Mouse (Mus musculus): ENCODE data around the gene Cldn7. TPM values are rescaled to one million over a fixed set of nuclear protein-coding genes. Genes with fewer than 3 reads are reported as not detected.

Cldn7 gene
- polyA plus RNA-seq, 1 experiment from 2014 or later: 3.7 TPM

- no peak for ATAC-seq (ENCODE audit: low FRiP score, low read depth)
- Histone ChIP-seq H3K9me3 (no peaks in the 10 kb centered on the region), H3K4me3 (peak overlapping the region; percentile 100; the same call in 1 of the 2 replicates), H3K36me3 (peaks cover 51% of the 10 kb centered on the region), H3K4me2 (replicated peaks) (peak overlapping the region; percentile 85), H3K9ac (replicated peaks) (peak overlapping the region; percentile 99), H3K27ac (replicated peaks) (no peak overlapping the region), H3K27me3 (no peaks in the 10 kb centered on the region), H3K4me1 (peaks cover 29% of the 10 kb centered on the region)
- WGBS: 30% methylated on average over 5 of the region's 5 CpGs
Measured at GRCm38 (mm10) chr11:69982877-69983276, 18.3 kb downstream of the Cldn7 start.

GRCm38 (mm10) chr11:69983377-69983776 lies 18.8 kb downstream of the Cldn7 start:
- Histone ChIP-seq H3K27me3 (no peaks in the 10 kb centered on the region), H3K9me3 (no peaks in the 10 kb centered on the region), H3K4me1 (peaks cover 29% of the 10 kb centered on the region), H3K4me3 (peak overlapping the region; percentile 100; the same call in 1 of the 2 replicates), H3K27ac (replicated peaks) (no peak overlapping the region), H3K36me3 (peaks cover 51% of the 10 kb centered on the region), H3K4me2 (replicated peaks) (peak overlapping the region; percentile 85; the same call in 1 of the 2 replicates), H3K9ac (replicated peaks) (peak overlapping the region; percentile 99; the same call in 1 of the 2 replicates)
- no peak for ATAC-seq (ENCODE audit: low FRiP score, low read depth)
- 92% methylated on average over 4 of the region's 4 CpGs for WGBS

- WGBS: 93% methylated on average over 8 of the region's 8 CpGs
- H3K4me2 ChIP-seq (replicated peaks): no peak overlapping the region
- no peak for ATAC-seq (ENCODE audit: low FRiP score, low read depth)
- no peak overlapping the region for H3K9ac ChIP-seq (replicated peaks)
- no peak overlapping the region for H3K4me3 ChIP-seq
- peaks cover 24% of the 10 kb centered on the region for H3K4me1 ChIP-seq
- peaks cover 56% of the 10 kb centered on the region for H3K36me3 ChIP-seq
- no peaks in the 10 kb centered on the region for H3K27me3 ChIP-seq
- H3K27ac ChIP-seq (replicated peaks): no peak overlapping the region
- H3K9me3 ChIP-seq: no peaks in the 10 kb centered on the region
Measured at GRCm38 (mm10) chr11:69984431-69984830, 19.9 kb downstream of the Cldn7 start.

DNA sequence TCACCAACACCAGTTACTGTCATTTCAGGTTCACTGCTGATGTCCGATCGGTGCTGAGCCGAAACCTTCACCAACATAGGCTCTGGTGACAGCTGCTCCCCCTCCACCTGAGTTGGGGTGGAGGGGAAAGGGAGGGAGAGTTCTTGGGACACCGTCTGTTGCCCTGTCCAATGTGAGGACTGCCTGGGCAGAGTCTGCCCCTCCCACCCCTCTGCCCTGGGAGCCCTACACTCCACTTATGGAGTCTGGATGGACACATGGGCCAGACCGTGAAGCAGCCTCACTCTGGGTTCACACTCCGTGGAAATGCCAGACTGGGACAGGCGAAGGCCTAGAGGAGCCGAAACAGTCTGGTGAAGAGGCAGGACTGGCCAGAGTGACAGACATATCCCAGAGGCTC lies 25.4 kb downstream of the Cldn7 start:
- no peaks in the 10 kb centered on the region for H3K27me3 ChIP-seq
- WGBS: 91% methylated on average over 8 of the region's 8 CpGs
- no peaks in the 10 kb centered on the region for H3K9me3 ChIP-seq
- no peak overlapping the region; the same call in 1 of the 2 replicates for H3K4me2 ChIP-seq (replicated peaks)
- H3K27ac ChIP-seq (replicated peaks): no peak overlapping the region; the same call in 1 of the 2 replicates
- H3K4me3 ChIP-seq: no peak overlapping the region
- ATAC-seq (ENCODE audit: low FRiP score, low read depth): no peak
- H3K9ac ChIP-seq (replicated peaks): no peak overlapping the region
- H3K4me1 ChIP-seq: peaks cover 19% of the 10 kb centered on the region
- peaks cover 66% of the 10 kb centered on the region for H3K36me3 ChIP-seq

DNA sequence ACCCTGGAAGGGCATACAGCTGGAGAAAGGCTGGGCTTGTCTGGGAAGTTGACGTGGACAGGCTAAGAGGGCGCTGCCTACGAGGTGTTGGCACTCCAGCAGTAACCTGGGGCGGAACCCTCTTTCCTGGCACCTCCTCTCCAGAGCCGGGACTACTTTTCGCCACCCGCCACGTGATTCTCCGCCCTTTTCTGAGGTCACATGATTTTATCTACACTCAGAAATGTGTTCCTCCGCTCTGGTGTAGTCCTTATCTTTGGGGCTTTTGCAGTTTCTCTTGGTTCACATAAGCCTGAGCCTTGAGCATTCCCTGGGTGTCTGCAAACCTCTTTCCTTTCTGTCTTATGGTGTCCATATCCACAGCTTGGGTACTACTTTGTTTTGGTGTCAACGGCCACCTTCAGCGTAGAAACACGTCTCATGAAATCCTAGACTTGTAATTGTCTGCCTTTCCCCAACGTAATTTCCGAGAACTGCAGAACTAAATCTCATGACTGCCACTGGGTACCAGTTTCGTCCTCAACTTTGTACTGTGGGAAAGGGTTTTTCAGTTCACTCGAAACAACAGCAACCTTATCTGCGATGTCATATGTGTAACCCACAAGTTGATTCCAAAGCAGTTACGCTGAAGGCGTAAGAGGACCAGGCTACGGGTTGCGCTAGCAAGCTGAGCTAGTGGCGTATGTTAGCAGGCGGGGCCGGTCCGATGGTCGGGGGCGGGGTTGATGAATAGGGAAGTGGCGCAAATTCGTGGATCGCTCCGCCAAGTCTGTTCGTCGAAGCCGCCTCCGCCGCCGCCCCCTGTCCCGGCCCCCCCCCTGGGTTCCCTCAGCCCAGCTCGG lies 26.5 kb downstream of the Cldn7 start, which contains the start of gene Gabarap:
Gabarap (plus strand) TSS at position 294 of the 842 bp plus-strand sequence.
- Histone ChIP-seq H3K36me3 (peaks cover 57% of the 10 kb centered on the region), H3K4me2 (replicated peaks) (peak within 1 kb of the TSS; percentile 80), H3K4me1 (peaks cover 19% of the 10 kb centered on the region), H3K27ac (replicated peaks) (peak within 1 kb of the TSS; percentile 92), H3K9ac (replicated peaks) (peak within 1 kb of the TSS; percentile 94), H3K27me3 (no peaks in the 10 kb centered on the region), H3K9me3 (no peaks in the 10 kb centered on the region), H3K4me3 (peak within 1 kb of the TSS; percentile 81)
- WGBS: under 1% methylated on average over 40 of the region's 40 CpGs
- peak; percentile 45 for ATAC-seq (ENCODE audit: low FRiP score, low read depth)

DNA sequence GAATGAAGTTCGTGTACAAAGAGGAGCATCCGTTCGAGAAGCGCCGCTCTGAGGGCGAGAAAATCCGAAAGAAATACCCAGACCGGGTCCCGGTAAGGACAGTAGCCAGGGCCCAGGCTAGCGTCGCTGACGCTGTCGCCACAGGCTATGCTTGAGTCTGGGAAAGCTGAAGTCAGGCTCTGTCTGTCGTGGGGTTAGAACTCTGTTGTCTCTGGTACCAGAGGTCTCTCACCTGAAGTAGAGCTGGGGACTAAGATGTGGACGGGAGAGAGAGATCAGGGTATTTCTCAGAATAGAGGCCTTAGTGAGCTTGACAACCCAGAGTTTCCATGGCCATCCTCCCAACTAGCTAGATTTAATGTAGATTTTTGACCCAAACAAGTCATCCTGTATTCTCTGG lies 27.1 kb downstream of the Cldn7 start:
- 0 out of 2 replicates have a peak, but pooled peaks have one; percentile 11 for ATAC-seq (ENCODE audit: low FRiP score, low read depth)
- peak overlapping the region; percentile 92 for H3K27ac ChIP-seq (replicated peaks)
- peak overlapping the region; percentile 81 for H3K4me3 ChIP-seq
- WGBS: 0% methylated on average over 15 of the region's 15 CpGs
- H3K9ac ChIP-seq (replicated peaks): peak overlapping the region; percentile 94
- no peaks in the 10 kb centered on the region for H3K27me3 ChIP-seq
- peaks cover 19% of the 10 kb centered on the region for H3K4me1 ChIP-seq
- H3K4me2 ChIP-seq (replicated peaks): peak overlapping the region; percentile 80
- H3K9me3 ChIP-seq: no peaks in the 10 kb centered on the region
- H3K36me3 ChIP-seq: peaks cover 51% of the 10 kb centered on the region

DNA sequence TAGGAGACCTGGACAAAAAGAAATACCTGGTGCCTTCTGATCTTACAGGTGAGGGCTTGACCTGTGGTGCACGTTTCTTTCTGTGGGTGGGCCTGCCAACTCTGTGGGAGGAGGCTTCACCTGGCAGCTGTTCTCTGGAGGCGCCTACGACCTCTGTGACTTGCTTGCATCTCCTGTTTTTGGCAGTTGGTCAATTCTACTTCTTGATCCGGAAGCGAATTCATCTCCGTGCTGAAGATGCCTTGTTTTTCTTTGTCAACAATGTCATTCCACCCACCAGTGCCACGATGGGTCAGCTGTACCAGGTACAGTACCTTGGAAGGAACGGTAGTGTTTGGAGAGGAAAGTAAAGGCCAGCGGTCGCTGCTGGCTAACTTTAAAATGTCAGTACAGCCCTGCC lies 27.8 kb downstream of the Cldn7 start:
- Histone ChIP-seq H3K9me3 (no peaks in the 10 kb centered on the region), H3K36me3 (peaks cover 44% of the 10 kb centered on the region), H3K4me1 (peaks cover 21% of the 10 kb centered on the region), H3K27ac (replicated peaks) (no peak overlapping the region), H3K4me2 (replicated peaks) (peak overlapping the region; percentile 80), H3K4me3 (peak overlapping the region; percentile 81), H3K27me3 (no peaks in the 10 kb centered on the region), H3K9ac (replicated peaks) (peak overlapping the region; percentile 94)
- WGBS: 92% methylated on average over 10 of the region's 10 CpGs
- no peak for ATAC-seq (ENCODE audit: low FRiP score, low read depth)

DNA sequence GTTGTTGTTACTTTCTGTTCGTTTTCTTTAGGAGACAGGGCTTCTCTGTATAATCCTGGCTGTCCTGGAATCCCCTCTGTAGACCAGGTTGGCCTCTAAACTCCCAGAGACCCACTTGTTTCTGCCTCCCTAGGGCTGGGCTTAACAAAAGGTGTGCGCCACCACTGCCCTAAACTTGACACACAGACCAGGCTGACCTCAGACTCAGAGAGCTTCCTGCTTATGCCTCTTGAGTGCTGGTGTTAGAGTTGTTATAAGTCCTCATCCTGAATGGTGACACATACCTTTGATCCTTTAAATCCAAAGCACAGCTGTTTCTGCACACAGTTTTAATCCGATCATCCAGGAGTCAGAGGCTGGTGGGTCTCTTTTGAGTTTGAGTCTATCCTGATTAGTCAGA lies 28.4 kb downstream of the Cldn7 start:
- Histone ChIP-seq H3K9me3 (no peaks in the 10 kb centered on the region), H3K27ac (replicated peaks) (no peak overlapping the region), H3K36me3 (peaks cover 41% of the 10 kb centered on the region), H3K4me2 (replicated peaks) (peak overlapping the region; percentile 80), H3K9ac (replicated peaks) (0 out of 2 replicates have a peak overlapping the region, but pooled peaks have one; percentile 94), H3K27me3 (no peaks in the 10 kb centered on the region), H3K4me1 (peaks cover 26% of the 10 kb centered on the region), H3K4me3 (peak overlapping the region; percentile 81; the same call in 1 of the 2 replicates)
- WGBS: 86% methylated on average over 3 of the region's 3 CpGs
- no peak for ATAC-seq (ENCODE audit: low FRiP score, low read depth)

DNA sequence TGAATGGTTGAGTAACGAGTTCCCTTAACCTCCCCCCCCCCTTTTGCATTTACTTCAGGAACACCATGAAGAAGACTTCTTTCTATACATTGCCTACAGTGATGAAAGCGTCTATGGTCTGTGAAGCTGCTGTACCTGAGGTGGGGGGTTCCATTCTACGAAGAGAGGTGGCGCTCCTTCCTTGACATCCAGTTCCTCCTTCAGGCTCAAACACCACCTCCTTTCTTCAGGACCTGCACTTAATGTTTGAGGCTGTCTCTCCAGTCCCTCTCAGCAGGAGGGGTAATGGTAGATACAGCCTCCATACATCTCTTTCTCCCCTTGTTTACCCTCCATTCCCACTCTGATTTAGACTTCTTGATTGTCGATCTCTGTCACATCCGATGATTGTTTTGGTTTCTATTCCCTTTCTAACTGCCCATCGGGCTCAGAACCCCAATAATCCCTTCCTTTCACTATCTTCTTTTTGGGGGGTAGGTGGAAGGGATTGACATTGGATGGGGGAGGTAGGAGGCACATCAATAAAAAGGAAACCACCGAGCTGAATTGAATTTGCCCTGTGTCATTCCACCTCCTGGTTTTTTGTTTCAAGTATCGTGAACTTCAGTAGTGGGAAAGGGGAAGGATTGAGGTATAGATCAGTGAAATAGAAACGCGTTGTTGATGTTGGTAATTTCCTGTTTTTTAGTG lies 30.0 kb downstream of the Cldn7 start:
- Histone ChIP-seq H3K9me3 (no peaks in the 10 kb centered on the region), H3K27ac (replicated peaks) (0 out of 2 replicates have a peak overlapping the region, but pooled peaks have one; percentile 10), H3K27me3 (no peaks in the 10 kb centered on the region), H3K4me2 (replicated peaks) (peak overlapping the region; percentile 60), H3K4me1 (peaks cover 33% of the 10 kb centered on the region), H3K9ac (replicated peaks) (no peak overlapping the region), H3K36me3 (peaks cover 41% of the 10 kb centered on the region), H3K4me3 (peak overlapping the region; percentile 95)
- ATAC-seq (ENCODE audit: low FRiP score, low read depth): no peak
- WGBS: 87% methylated on average over 11 of the region's 11 CpGs

DNA sequence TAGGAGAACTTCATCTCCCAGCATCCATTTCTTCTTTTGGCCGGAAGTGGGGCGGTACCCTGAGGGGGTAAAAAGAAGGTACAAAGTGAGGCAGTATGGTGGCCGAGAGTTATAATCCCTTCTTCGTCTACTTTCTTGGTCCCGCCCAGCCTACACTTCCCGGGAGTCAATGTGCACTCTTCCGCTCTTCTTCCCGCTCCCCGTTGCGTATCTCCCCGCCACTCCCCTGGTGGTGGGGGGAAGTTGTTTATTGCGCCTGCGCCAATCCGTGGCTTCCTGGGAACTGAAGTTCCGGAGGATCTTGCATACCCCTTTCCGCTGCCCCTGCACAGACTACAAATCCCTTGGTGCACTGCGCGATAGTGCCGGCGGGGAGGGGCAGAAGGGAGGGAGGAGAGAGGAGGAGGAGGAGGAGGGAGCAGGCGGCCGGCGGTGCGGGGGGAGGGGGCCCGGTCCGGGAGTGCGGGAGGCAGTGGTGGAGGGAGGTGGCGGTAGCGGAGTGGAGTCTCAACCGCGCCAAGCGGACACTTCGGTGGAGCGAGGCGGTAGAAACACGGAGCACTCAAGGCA lies 30.9 kb downstream of the Cldn7 start, which contains the start of gene Phf23:
Phf23 (plus strand) TSS at position 387 of the 570 bp plus-strand sequence.
- peak; percentile 81 for ATAC-seq (ENCODE audit: low FRiP score, low read depth)

DNA sequence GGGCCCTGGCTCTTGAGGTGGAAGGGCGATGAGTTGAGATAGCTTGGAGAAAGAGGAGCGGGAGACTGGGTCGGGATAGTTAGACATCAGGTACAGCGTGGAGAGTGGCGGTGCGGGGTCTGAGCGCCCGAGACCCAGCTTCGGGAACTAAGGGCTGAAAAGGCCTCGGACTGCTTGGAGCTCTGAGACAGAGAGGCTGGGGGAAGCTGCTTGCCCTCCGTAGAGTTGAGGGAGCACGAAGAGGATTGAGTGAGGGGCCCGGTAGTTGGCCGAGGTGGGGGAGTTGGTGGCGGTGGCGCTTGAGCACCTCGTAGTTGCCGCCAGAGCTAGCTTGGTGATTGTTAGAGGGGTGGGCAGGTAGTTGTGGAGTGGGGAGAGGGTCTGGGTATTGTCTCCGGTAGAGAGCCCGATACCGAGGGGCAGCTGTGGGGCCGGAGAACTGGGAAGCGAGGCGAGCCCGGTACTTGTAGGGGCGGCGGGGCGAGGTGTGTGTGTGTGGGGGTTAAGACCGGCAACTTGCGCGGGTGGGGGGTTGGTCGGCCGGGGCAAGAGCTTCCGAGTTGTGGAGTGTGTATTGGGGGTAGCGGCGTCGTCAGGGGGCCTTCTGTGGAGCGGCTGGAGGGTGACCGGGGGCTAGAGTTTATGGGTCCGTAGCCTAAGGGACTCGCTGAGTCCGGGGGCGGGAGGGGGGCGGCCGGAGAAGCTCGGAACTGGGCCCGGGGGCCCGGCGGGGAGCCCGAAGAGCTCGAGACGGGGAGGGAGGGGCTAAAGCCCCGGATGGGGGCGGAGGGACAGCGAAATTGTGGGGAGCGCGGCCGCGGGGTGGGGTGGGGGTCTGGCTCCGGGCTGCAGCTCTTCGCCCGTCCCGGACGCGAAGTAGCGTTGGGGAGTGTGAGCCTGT lies 31.8 kb downstream of the Cldn7 start:
- Histone ChIP-seq H3K27ac (replicated peaks) (peak overlapping the region; percentile 97), H3K36me3 (peaks cover 38% of the 10 kb centered on the region), H3K4me2 (replicated peaks) (peak overlapping the region; percentile 60), H3K4me3 (peak overlapping the region; percentile 95), H3K9ac (replicated peaks) (peak overlapping the region; percentile 98), H3K9me3 (no peaks in the 10 kb centered on the region), H3K27me3 (no peaks in the 10 kb centered on the region), H3K4me1 (peaks cover 34% of the 10 kb centered on the region)
- ATAC-seq (ENCODE audit: low FRiP score, low read depth): no peak; the same call in 1 of the 2 replicates
- 1% methylated on average over 61 of the region's 66 CpGs for WGBS

More for the DNA sequence above, 30.9 kb downstream of the Cldn7 start, which contains the start of gene Phf23:
- Histone ChIP-seq H3K4me2 (replicated peaks) (peak within 1 kb of the TSS; percentile 60), H3K4me3 (peak within 1 kb of the TSS; percentile 95), H3K9me3 (no peaks in the 10 kb centered on the region), H3K9ac (replicated peaks) (peak within 1 kb of the TSS; percentile 98), H3K36me3 (peaks cover 38% of the 10 kb centered on the region), H3K4me1 (peaks cover 34% of the 10 kb centered on the region), H3K27ac (replicated peaks) (peak within 1 kb of the TSS; percentile 97), H3K27me3 (no peaks in the 10 kb centered on the region)
- WGBS: 1% methylated on average over 36 of the region's 36 CpGs

Measured in midbrain, embryonic 12.5 days (tissue).